Mouse (Mus musculus) activated CD4-positive, CD25-positive, alpha-beta regulatory T cell (primary cell): ENCODE measurements around the gene Cys1. TPM values are rescaled to one million over a fixed set of nuclear protein-coding genes. Genes with fewer than 3 reads are reported as not detected.

Source experiments
- polyA plus RNA-seq, 2 experiments: library from polyadenylated mRNA; unstranded; fragments of 100-300 nt; shearing (Covaris generic); gene quantifications; one replicate each; pipeline ENCODE4 v1.2.1; 2017

Cys1 gene
- under 1 TPM in 1 of 2 experiments, not detected in 1; 0.49 TPM for polyA plus RNA-seq

DNA sequence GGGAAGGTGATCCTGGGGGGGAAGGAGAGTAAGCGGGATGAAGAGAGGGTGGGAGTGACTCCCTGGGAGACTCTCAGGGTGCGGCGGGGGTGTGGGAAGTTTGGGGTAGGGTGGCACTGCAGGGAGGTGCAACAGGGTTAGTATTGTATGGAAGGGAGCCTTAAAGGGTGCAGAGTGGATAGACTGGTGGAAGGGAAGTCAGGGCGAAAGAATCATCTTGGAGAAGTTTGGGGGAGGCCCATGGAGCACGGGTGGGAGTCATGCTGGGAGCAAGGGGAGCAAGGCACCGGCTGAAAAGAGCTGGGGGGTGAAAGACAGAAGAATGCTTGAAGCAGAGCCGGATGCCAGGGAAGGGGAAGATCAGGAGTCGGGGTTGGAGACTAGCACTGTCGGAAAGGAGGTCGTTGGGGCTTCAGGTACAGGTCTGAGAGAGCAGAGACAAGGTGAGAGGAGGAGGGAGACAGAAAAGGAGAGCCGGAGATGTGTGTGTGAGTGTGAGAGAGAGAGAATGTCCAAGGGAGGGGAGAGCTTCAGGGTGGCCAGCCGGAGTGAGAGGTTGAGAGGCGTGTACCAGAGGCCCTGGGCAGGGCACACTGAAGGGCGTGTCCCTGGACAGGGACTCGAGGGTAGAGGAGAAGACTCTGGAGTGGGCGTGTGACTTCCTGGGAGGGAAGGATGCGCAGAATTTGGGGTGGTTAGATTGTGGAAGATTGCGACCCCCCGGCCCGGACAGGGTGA is at the start of gene Cys1:
Gene Cys1, minus strand, starts transcription at position 528 of the 738 bp plus-strand sequence.

DNA sequence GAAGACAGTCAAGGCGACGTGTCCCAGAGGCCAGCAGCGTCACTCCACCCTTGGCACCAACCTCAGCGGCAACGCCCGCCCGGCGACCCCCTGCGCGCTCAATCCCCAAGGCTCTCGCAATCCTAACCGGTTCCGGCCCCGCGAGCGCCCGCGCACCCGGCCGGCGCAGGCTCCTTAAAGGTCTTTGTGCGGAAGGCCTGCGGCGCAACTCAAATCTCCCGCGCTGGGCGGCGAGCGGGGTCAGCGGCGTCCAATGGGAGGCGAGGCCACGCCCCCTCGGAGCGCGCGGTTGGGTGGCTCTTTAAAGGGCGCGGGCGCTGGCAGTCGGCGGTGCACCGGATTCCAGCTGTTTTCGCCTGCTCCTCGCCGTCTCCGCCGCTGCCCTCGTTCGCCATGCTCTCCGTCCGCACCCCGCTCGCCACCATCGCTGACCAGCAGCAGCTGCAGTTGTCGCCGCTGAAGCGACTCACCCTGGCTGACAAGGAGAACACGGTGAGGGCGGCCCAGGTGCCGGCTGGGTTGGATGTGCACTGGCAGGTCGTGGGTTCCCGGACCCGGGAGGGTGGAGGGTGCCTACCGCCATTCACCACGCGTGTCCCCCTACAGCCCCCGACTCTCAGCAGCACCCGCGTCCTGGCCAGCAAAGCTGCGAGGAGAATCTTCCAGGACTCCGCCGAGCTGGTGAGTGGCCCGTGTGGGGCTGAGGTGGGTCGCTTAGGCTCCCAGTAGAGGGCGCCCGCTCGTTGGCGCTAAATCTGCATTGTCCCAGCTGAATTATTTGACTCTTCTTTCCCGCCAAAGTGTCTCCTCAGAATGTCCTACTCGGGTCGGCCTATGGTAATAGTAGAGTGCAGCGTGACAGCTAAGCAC is 26.6 kb upstream of the Cys1 start, which contains the start of gene Rrm2:
Gene Rrm2, plus strand, starts transcription at position 288 of the 870 bp plus-strand sequence.

DNA sequence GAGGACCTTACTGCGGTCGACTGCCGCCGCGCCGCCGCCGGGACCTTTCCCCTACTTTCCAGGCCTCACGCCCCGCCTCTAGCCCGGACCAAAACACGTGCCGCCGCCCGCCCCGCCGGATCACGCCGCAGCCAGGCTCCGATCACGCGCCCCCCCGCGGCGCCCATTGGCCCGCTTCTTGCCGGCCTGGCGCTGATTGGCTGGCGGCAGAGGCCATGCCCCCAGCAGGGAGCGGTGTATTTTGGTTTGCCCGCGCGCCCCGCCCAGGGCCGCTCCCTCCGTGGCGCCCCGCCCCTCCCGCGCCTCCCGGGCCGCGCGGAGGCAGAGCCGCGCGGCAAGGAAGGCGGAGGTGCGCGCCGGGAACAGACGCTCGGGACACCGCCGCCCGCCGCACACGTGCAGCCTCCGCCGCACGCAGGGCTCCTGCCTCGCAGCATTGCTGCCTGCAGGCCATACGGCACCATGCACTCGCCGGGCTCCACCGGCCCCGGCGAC is 30.5 kb downstream of the Cys1 start, which contains the start of gene Klf11:
Gene Klf11, plus strand, starts transcription at position 212 of the 495 bp plus-strand sequence.

Other genes starting within 250 kb of the Cys1 start
- 10 to 100 TPM; 62.7 to 69.5 TPM for gene Taf1b, start 183.5 kb downstream of the Cys1 start, polyA plus RNA-seq
- gene Grhl1, start 109.5 kb downstream of the Cys1 start, polyA plus RNA-seq, result 1 to 10 TPM; 5.0 to 7.9 TPM
- 10 to 100 TPM; 11.5 to 12.7 TPM for gene Klf11, start 30.5 kb downstream of the Cys1 start, polyA plus RNA-seq
- 10 to 100 TPM; 57.5 to 83.0 TPM for gene Rrm2, start 26.4 kb upstream of the Cys1 start, polyA plus RNA-seq
- under 1 TPM in 1 of 2 experiments, not detected in 1; 0.63 TPM for gene Mboat2, start 149.1 kb upstream of the Cys1 start, polyA plus RNA-seq